Mouse (Mus musculus) adrenal gland, adult (tissue): Measurements from ENCODE around the gene Brwd1.
"Not testable (repeated sequence)": the region's sequence is repeated elsewhere in the genome, so short reads cannot be mapped to it uniquely, and the experiment has no call there.

Source experiments
- DNase-seq, 2 experiments: peaks; one replicate each; pipeline ENCODE4 v3.0.0; 2022 to 2023; ENCODE audit warnings: low spot score in 1 of 2; ENCODE audit not compliant: inconsistent age in 2 of 2

The Brwd1 gene

GRCm38 (mm10) chr16:96082301-96083178 is at the start of gene Brwd1:
Brwd1 (minus strand) TSS chr16:96082526.
- DNase-seq = peak; percentile 95 to 96

- no peak for DNase-seq
Measured at GRCm38 (mm10) chr16:96128466-96128865, 46.1 kb upstream of the Brwd1 start.

- DNase-seq = peak; percentile 98 to 99
Measured at GRCm38 (mm10) chr16:96127657-96128344, 45.5 kb upstream of the Brwd1 start, which contains the start of gene Hmgn1. Hmgn1 (minus strand) TSS chr16:96127729.

GRCm38 (mm10) chr16:96127288-96127656 is 44.9 kb upstream of the Brwd1 start:
- DNase-seq = no peak

- peak; percentile 54 to 79 for DNase-seq
Measured at GRCm38 (mm10) chr16:96126684-96127171, 44.4 kb upstream of the Brwd1 start.

- DNase-seq = peak in 1 of 2 experiments; percentile 47
Measured at GRCm38 (mm10) chr16:96120022-96120623, 37.8 kb upstream of the Brwd1 start.

- DNase-seq = peak in 1 of 2 experiments; percentile 44
Measured at GRCm38 (mm10) chr16:96114729-96115128, 32.4 kb upstream of the Brwd1 start.

GRCm38 (mm10) chr16:96112769-96113168 is 30.4 kb upstream of the Brwd1 start:
- no peak for DNase-seq

- no peak for DNase-seq
Measured at GRCm38 (mm10) chr16:96110655-96111345, 28.5 kb upstream of the Brwd1 start.

GRCm38 (mm10) chr16:96109673-96110072 is 27.3 kb upstream of the Brwd1 start:
- no peak for DNase-seq

GRCm38 (mm10) chr16:96103036-96103435 is 20.7 kb upstream of the Brwd1 start:
- DNase-seq = peak in 1 of 2 experiments; percentile 71

GRCm38 (mm10) chr16:96097811-96098210 is 15.5 kb upstream of the Brwd1 start:
- not testable (repeated sequence) for DNase-seq

GRCm38 (mm10) chr16:96095966-96096365 is 13.6 kb upstream of the Brwd1 start:
- no peak for DNase-seq

- peak; percentile 42 to 58 for DNase-seq
Measured at GRCm38 (mm10) chr16:96091515-96092504, 9.5 kb upstream of the Brwd1 start.

- no peak for DNase-seq
Measured at GRCm38 (mm10) chr16:96088120-96088519, 5.8 kb upstream of the Brwd1 start.

- no peak for DNase-seq
Measured at GRCm38 (mm10) chr16:96087436-96087835, 5.1 kb upstream of the Brwd1 start.

- no peak for DNase-seq
Measured at GRCm38 (mm10) chr16:96087001-96087400, 4.7 kb upstream of the Brwd1 start.

- DNase-seq = no peak
Measured at GRCm38 (mm10) chr16:96085597-96085996, 3.3 kb upstream of the Brwd1 start.

- peak in 1 of 2 experiments; percentile 68 for DNase-seq
Measured at GRCm38 (mm10) chr16:96083179-96083646, 887 bp upstream of the Brwd1 start.
